Mouse (Mus musculus) testis, adult 10 weeks (tissue): Measurements from ENCODE around the gene Rhox4d. TPM values are rescaled to one million over a fixed set of nuclear protein-coding genes. Genes with fewer than 3 reads are reported as not detected.

Source experiments
- polyA plus RNA-seq: library from polyadenylated mRNA; stranded (reverse); fragments of 350-450 nt; fragmentation: Illumina TruSeq; extraction: RNeasy Lipid Tissue Mini Kit (QIAGEN cat#74804); gene quantifications from one replicate; pipeline ENCODE4 v1.2.3, GENCODE M21; 2014; ENCODE audit warnings: low read depth, low replicate concordance

Gene Rhox4d
- not detected for polyA plus RNA-seq

DNA sequence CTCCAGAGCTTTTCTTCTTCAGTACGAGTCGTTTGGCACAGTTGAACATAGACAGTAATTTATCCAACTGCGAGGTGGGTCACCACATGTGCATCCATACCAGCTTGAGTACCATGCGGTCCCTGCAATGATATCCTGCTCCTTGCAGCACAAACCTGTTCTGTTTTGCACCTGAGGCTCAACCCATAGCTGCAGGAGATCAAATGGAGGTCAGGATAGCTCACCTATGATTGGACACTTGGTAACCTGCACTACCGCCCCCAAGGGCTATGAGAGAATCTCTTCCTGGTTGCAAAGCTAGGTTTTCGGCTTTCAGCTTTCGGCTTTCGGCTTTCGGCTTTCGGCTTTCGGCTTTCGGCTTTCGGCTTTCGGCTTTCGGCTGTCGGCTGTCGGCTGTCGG lies at the start of gene Rhox4d:
Rhox4d (plus strand) TSS at position 301 of the 400 bp plus-strand sequence.

DNA sequence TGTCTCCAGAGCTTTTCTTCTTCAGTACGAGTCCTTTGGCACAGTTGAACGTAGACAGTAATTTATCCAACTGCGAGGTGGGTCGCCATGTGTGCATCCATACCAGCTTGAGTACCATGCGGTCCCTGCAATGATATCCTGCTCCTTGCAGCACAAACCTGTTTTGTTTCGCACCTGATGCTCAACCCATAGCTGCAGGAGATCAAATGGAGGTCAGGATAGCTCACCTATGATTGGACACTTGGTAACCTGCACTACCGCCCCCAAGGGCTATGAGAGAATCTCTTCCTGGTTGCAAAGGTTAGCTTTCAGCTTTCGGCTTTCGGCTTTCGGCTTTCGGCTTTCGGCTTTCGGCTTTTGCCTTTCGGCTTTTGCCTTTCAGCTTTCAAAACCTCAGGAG lies 34.1 kb upstream of the Rhox4d start, which contains the start of gene Rhox4c:
Rhox4c (plus strand) TSS at position 301 of the 400 bp plus-strand sequence.

DNA sequence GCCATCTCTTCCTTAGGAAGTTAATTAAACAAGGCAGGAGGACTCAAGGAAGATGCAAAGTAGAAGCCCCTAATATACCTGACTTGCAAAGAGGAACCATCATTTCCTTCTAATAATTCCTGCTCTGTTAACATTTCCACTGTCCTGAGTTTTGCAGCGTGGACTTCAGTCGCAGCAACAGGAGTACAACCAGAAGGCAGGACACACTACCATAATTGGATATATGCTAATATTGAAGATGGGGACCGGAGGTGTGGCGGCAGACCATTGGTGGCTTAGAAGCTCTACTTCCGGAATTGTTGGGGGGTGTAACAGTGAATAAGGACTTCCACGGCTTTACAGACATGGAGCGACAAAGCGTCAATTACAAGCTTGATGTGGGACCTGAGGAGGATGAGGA lies 16.0 kb downstream of the Rhox4d start, which contains the start of gene Rhox2e:
Rhox2e (plus strand) TSS at position 301 of the 400 bp plus-strand sequence.

DNA sequence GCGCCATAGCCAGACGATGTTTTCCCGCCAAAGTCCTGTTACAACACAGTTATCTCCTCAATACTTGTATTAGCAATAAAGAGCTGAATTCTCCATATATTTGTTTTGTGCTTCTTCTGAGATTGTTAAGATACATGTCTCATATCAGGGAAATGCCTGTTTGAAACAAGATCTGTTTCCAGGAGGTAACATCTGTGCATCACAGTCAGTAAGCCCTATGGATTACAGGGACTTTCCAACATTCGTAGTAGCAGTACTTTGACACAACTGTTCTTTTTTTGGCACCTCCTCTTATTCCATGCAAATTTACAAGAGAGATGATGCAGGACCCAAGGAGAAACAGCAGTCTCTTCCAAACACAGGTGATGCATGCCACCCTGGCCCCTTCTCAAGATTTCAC lies 27.6 kb downstream of the Rhox4d start, which contains the start of gene Rhox3e:
Rhox3e (plus strand) TSS at position 301 of the 400 bp plus-strand sequence.

GRCm38 (mm10) chrX:37557112-37557511 lies 43.0 kb downstream of the Rhox4d start, which contains the start of gene Rhox4e:
Gene Rhox4e, plus strand, starts transcription at chrX:37557412.

Other genes starting within 250 kb of the Rhox4d start
- not detected for gene Rhox4a, start 249.0 kb upstream of the Rhox4d start, polyA plus RNA-seq
- 2.3 TPM for gene Rhox3a2, start 134.3 kb upstream of the Rhox4d start, polyA plus RNA-seq
- gene Rhox4a2, start 123.5 kb upstream of the Rhox4d start, polyA plus RNA-seq, result not detected
- gene Rhox2b, start 102.3 kb upstream of the Rhox4d start, polyA plus RNA-seq, result not detected
- not detected for gene Rhox4b, start 81.9 kb upstream of the Rhox4d start, polyA plus RNA-seq
- not detected for gene Rhox2c, start 60.7 kb upstream of the Rhox4d start, polyA plus RNA-seq
- 0.91 TPM for gene Rhox3c, start 55.8 kb upstream of the Rhox4d start, polyA plus RNA-seq
- gene Rhox4c, start 34.0 kb upstream of the Rhox4d start, polyA plus RNA-seq, result not detected
- gene Rhox2d, start 20.9 kb upstream of the Rhox4d start, polyA plus RNA-seq, result not detected
- 0.59 TPM for gene Rhox2e, start 16.1 kb downstream of the Rhox4d start, polyA plus RNA-seq
- gene Rhox3e, start 27.7 kb downstream of the Rhox4d start, polyA plus RNA-seq, result 0.24 TPM
- gene Rhox4e, start 43.1 kb downstream of the Rhox4d start, polyA plus RNA-seq, result 0.31 TPM
- not detected for gene Rhox2f, start 57.0 kb downstream of the Rhox4d start, polyA plus RNA-seq
- gene Rhox3f, start 66.6 kb downstream of the Rhox4d start, polyA plus RNA-seq, result 1.3 TPM
- not detected for gene Rhox4f, start 93.3 kb downstream of the Rhox4d start, polyA plus RNA-seq
- gene Rhox3g, start 114.3 kb downstream of the Rhox4d start, polyA plus RNA-seq, result not detected
- gene Rhox2g, start 129.1 kb downstream of the Rhox4d start, polyA plus RNA-seq, result not detected
- gene Rhox4g, start 137.0 kb downstream of the Rhox4d start, polyA plus RNA-seq, result not detected
- 0.70 TPM for gene Rhox3h, start 154.4 kb downstream of the Rhox4d start, polyA plus RNA-seq
- not detected for gene Rhox2h, start 158.9 kb downstream of the Rhox4d start, polyA plus RNA-seq